Mouse (Mus musculus): Measurements from ENCODE around the gene Extl1.

DNA sequence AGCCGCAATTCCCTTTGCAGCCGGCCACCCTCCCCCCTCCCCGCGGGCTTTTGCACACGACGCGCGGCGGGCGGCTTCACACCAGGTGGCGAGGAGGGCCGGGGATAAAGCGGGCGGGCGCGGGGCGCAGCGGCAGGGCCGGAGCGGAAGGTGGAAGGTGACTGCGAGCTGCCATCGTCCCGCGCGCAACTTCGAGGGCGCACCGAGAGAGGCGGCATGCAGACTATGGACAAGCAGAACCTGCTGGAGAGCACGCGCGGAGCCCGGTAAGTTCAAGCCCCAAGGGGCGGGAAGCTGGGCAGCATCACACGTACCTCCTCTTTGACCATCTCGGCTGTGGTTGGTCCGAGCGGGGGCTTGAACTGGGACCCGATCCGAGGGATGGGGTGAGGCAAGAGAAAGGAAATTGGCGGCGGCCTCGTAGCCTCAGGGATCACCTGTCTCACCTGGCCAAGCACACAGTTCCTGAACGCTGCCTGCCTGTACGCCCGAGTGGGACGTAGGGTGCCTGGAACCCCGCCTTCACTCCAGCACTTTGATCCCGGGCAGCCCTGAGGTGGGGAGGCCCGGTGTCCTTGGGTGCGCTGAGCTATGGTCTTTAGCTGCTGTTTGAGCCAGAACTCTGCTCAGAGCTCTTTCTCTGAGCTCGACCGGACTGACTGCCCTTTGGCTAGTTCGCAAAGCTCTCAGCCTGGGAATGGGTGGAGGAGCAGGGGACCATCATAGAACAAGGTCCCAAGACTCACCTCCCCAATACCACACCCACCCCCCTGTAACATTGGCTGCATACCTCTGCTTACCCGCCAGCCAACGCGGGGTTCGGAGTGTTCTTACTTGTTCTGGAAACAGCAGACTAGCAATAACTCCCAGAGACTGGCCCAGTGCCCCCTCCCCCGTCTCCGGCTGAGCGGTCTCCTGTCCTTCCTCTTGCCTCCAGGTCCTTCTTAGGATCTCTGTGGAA, 40.3 kb downstream of the Extl1 start, which contains the start of gene Slc30a2:
- TF ChIP-seq CTCF (IDR thresholded peaks at IDR 0.05; ENCODE audit: low read depth) (no peak), EP300 (optimal IDR thresholded peaks at IDR 0.05) (no peak)
